Mouse (Mus musculus) left cerebral cortex, postnatal 10 days (tissue): ENCODE data around the gene Spcs3. TPM values are rescaled to one million over a fixed set of nuclear protein-coding genes. Genes with fewer than 3 reads are reported as not detected.

Source experiments
- DNase-seq, 2 experiments: peaks; one replicate each; pipeline ENCODE4 v3.0.0; 2021 to 2022; ENCODE audit warnings: low spot score in 2 of 2, mixed read lengths in 1 of 2; ENCODE audit errors: extremely low spot score in 1 of 2
- intact Hi-C: fragments of 180-260 bp; cut with DNase I; formaldehyde crosslinking; loops from one replicate; pipeline ENCODE4 v1.15.1; 2025
- total RNA-seq, 2 experiments: library from RNA; stranded (reverse); gene quantifications; 2 replicates each; pipeline ENCODE4 v1.2.3; 2021

Spcs3 gene
- total RNA-seq, 2 experiments from 2014 or later = 47.5 to 51.0 TPM

DNA sequence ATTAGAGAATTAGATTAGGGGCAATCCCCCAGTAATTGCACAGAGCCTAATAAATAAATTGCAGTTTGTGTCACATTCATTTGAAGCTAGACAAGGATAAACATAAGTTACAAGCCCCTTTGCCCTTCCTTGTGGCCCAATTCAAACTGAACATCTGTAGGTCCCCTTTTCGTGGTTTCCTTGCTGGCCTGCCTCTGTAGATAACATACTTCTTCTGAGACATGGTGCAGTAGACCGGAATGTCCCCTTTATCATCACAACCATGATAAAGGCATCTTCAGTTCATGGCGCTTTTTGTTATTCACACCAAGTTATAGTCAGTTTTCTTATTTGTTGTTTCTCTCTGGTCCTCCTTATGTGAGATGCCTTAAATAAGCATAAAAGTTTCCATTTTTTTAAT lies 18.0 kb downstream of the Spcs3 start:
- intact Hi-C loops = no loop called here
- no peak for DNase-seq

DNA sequence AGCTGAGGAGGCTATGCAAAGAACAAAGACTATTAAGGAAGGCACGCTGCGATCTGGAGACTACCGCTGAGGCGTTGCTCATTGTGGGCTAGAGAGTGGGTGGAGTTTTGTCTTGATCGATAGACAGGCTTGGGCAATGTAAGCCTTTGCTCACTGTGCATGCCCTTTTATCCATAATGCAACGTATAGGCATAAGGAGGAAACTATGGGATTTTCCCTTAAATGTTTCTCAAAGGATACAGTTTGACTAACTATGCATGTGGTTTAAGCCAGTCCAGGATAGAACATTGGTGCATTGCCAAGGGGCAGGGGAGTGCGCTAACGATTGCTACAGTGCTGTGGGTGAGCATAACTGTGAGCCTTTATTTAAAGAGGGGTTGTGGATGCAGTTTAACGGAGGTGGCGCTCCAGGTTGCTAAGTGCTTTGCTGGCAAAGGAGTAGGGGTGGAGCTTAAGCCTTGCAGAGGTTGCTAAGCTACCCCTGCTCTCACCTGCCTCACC lies 20.5 kb downstream of the Spcs3 start:
- DNase-seq = peak; percentile 35 to 56
- intact Hi-C loops = loop anchor here (2.0 kb wide), 1 partner anchor 152 kb away; no protein-coding TSS in a partner anchor

DNA sequence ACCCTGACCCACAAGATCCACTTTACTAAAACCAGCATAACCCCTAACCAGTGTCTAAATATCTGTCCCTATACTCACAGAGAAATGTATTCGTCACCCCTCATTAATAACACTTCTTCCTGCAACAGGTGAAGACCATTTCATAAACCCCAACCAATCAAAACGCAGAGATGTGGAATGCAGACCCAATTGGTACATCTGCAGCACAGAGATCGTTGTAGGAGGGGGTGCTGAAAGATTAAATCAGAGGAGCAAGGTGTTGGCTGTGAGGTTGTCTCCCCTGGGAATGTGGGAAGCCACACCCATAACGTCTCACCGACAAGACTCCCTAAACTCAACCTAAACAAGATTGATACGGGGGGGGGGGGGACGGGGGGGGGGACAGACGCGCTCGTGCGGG lies 21.0 kb downstream of the Spcs3 start:
- peak in 1 of 2 experiments; percentile 28 for DNase-seq
- intact Hi-C loops = loop anchor here (2.0 kb wide), 1 partner anchor 152 kb away; no protein-coding TSS in a partner anchor

DNA sequence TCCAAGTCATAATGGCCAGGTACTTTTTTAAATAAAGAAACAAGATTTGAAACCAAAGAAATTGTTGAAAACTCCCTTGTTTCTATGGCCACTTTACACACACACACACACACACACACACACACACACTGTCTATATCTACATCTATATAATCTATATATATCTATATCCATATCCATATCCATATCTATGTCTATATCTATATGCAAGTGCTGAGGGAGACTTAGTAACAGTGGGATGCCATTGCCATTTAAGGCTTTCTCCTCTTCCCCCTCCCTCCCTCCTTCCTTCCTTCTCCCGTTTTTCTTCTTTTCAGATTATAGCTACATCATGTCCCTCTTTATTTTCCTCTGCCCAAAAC lies 21.7 kb downstream of the Spcs3 start:
- intact Hi-C loops = loop anchor here (2.0 kb wide), 1 partner anchor 153 kb away; no protein-coding TSS in a partner anchor
- no peak for DNase-seq

DNA sequence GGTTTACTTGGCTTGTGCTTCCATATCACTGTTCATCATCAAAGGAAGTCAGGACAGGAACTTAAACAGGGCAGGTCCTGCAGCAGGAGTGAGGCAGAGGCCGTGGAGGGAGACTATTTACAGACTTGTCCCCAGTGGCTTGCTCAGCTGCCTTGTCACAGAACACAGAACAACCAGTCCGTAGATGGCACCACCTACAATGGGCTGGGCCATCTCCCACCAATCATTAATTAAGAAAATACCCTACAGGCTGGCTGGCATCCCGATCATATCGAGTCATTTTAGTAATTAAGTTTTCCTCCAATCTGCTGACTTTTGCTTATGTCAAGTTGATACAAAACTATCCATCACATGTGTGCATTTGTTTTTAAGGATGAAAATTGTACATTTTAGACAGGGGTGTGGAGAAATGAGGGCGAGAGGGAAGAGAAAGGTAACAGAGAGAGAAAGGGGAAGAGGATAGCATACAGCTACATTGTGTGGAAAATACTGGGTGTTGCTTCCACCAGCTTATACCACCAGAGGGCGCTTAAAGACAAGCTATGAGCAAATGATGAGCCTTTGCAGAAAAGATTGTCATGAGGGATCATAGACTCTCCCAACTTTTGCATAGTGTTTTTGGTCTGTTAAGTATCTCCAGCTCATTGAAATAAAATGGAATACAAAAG lies 22.2 kb downstream of the Spcs3 start:
- peak; percentile 77 to 91 for DNase-seq
- intact Hi-C loops = loop anchor here (2.0 kb wide), 1 partner anchor 153 kb away; no protein-coding TSS in a partner anchor

DNA sequence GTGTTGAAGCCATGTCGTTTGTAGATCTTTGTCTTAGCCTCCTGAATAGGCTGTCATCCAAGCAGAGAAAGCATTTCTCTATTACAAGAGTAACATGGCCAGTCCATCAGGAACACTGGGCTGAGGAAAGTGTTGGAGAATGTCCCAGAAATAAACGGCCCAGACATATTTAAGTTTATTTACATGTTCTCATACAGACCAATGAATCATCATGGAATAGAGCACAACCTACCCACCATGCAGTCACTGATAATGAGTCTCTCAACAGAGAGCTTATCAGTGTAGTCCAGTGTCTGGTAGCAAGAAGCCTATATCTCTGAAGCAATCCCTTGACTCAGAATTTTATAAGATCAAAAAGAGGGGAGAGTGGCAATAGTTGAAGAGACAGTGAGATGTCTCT lies 24.7 kb downstream of the Spcs3 start:
- no peak for DNase-seq
- intact Hi-C loops = no loop called here

DNA sequence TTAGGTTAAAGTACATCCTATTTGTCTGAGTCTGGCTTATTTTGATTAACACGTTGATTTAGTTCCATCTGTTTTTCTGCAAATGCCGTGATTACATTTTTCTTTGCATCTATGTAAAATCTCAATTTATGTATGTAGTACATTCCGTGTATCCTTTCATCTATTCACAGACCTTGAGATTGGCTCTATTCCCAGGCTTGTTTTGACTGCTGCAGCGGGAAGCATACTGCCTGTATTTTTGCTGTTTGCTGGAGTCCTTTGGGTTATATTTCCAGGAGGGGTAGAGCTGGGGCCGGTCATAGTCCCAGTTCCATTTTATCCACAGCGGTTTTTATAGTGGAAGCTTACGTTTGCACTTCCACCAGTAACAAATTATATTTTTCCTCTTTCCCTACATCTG lies 26.7 kb downstream of the Spcs3 start:
- intact Hi-C loops = no loop called here
- DNase-seq = no peak

DNA sequence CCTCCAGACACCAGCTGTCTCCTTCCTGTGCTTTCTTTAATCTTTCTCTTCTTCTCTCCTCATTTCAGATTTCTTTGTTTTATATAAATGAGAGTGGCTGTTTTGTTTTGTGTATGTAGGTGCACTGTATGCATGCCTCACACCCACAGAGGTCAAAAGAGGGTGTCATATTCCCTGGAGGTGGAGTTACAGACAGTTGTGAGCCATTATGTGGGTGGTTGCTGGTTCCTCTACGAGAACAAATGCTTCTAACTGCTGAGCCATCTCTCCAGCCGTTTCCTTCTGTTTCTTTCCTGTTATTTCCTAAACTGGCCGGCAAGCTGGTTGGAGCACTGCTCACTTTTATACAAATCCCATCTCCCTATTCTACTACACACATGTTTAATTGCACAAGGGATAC lies 35.9 kb downstream of the Spcs3 start:
- intact Hi-C loops = loop anchor here (10.0 kb wide), 2 partner anchors 619 to 809 kb away; no protein-coding TSS in a partner anchor
- no peak for DNase-seq

DNA sequence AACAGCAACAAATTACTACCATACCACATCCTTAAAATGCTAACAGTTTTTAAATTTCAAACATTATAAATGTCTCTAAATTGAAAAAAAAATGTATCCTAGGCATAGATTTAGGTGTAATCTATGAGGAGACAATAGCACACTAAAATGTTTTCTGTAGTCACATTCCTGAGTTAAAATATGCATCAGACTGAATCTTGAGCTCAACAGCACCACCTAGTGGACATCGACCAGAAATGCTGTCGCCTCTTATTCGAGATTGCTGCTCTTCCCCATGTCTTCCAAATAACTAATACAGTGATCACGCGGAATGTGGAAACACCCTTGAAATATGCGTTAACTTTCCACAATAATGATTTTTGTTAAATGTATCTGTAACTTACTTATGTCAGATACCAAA lies 36.7 kb downstream of the Spcs3 start:
- intact Hi-C loops = loop anchor here (10.0 kb wide), 2 partner anchors 618 to 808 kb away; no protein-coding TSS in a partner anchor
- peak; percentile 29 to 53 for DNase-seq

DNA sequence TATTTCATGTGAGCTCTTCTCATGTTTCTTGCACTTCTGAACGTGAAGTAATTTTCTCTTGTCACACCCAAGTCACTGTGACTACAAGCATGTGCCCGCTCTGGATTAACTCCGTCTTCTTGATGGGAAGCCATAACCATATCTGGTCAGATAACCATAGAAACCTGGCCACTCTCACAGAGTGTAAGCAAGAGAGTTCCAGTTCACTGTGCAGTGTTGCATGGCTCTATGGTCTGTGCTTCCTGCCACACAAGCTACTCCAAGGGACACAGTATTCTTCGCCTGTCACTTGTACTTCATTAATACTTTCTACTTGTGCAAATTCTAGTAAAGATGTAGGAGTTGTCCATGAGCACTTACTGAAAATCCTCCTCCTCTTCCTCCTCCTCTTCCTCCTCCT lies 37.9 kb downstream of the Spcs3 start:
- no peak for DNase-seq
- intact Hi-C loops = loop anchor here (10.0 kb wide), 2 partner anchors 617 to 807 kb away; no protein-coding TSS in a partner anchor

DNA sequence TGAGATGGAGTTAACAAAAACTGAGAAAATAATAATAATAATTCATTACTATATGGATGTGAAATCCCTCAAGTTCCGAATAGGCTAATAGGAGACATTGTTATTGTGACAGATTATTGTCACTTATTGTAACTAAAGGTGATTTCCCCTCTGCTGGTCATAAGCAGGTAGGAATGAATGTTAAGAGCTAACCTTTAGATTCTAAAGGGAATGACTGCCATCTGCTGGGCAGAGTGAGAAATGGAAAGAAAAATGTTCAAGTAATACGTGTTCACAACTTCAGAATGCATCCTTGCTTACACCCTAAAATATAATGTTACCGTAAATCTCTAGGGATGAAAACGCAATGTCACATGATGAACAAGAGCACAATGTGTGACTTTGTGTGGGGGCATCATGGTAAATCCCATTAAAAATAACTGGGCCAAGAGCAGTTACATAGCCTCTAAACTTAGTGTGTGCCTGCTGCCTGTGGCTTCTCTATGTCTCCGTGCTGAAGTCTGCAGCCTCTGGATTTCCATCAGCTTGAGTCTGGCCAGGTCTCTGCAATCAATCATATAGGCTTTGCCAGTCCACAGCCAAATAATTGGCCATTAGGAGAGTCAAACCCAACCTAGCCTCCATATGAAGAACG lies 38.6 kb downstream of the Spcs3 start:
- DNase-seq = peak; percentile 36 to 60
- intact Hi-C loops = loop anchor here (10.0 kb wide), 2 partner anchors 616 to 806 kb away; no protein-coding TSS in a partner anchor

DNA sequence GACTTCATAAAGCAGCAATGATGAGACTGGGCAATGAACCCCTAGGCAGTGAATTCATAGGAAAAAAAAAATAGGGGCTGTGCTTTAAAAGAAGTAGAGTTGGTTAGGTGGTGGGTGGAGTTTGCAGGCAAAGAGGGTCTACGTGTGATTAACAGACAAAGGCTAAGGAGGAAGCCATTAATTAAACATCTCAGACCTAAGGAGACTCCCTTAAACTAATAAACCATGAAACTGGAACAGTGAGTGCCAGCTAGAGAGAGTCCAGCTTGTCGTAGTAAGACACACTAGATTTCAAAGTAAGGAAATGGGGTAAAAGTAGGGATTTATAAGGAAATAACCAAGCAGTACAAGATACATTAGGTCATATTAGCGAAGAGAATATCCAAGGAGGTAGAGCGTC lies 41.4 kb downstream of the Spcs3 start:
- DNase-seq = no peak
- intact Hi-C loops = loop anchor here (10.0 kb wide), 1 partner anchor 414 kb away; the partner anchor contains the start of gene Vegfc

DNA sequence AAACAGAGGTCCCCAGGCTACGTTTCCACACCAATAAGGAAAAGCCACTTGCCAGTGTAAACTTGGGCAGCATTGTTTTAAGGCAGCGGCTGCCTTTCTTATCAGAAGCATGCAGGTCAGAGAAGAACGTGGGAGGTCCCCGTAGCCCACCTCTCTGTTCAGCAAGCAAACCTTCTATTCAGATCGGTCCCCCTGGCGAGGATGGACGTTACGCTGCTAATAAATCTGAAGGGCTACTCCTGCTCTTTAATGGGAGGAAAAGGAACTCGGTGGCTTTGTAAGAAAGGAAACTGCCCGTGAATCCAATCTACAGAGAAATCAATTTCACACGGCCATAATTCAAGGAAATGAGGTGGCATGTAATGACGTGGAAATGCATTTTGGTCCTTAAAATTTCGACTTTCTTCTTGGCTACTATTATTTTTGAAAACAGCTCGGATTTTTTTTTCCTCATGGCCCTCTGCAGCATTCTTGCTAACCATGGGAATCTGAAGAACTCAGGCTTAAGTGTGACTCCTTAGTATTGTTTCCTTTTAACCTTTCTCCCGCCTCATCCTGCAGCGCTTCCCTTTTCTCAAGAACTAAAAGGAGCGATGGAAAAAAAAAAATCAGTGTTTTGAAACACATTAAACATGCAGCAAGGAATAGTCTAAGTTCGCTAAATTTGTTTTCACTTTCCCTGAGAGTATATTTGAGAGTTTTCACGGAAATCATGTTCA lies 43.1 kb downstream of the Spcs3 start:
- DNase-seq = no peak
- intact Hi-C loops = loop anchor here (10.0 kb wide), 1 partner anchor 412 kb away; the partner anchor contains the start of gene Vegfc

Other genes with a start within 250 kb of the Spcs3 start
- gene Asb5, start 418 bp downstream of the Spcs3 start, total RNA-seq = 1 to 10 TPM; 1.9 to 2.1 TPM
- under 1 TPM in 1 of 2 experiments, not detected in 1; 0.43 TPM for gene Spata4, start 70.8 kb upstream of the Spcs3 start, total RNA-seq